Mouse (Mus musculus): ENCODE results near the gene Efna2.

Gene Efna2

GRCm38 (mm10) chr10:80179068-80180051, at the start of gene Efna2:
Gene Efna2, plus strand, starts transcription at chr10:80179482.
- no peak for DNase-seq (ENCODE audit: low read depth, low spot score)

GRCm38 (mm10) chr10:80129846-80130245, 49.4 kb upstream of the Efna2 start:
- DNase-seq (ENCODE audit: low read depth, low spot score), result no peak

GRCm38 (mm10) chr10:80130403-80131031, 48.8 kb upstream of the Efna2 start:
- no peak for DNase-seq (ENCODE audit: low read depth, low spot score)

- no peak for DNase-seq (ENCODE audit: low read depth, low spot score)
These were observed 47.8 kb upstream of the Efna2 start for GRCm38 (mm10) chr10:80131316-80131951.

GRCm38 (mm10) chr10:80131952-80132350, 47.3 kb upstream of the Efna2 start:
- no peak for DNase-seq (ENCODE audit: low read depth, low spot score)

- DNase-seq (ENCODE audit: low read depth, low spot score), result no peak
These were observed 45.9 kb upstream of the Efna2 start for GRCm38 (mm10) chr10:80133226-80133849.

- DNase-seq (ENCODE audit: low read depth, low spot score), result no peak
These were observed 44.9 kb upstream of the Efna2 start for GRCm38 (mm10) chr10:80134421-80134820.

- DNase-seq (ENCODE audit: low read depth, low spot score), result no peak
These were observed 44.1 kb upstream of the Efna2 start for GRCm38 (mm10) chr10:80135161-80135560.

- DNase-seq (ENCODE audit: low read depth, low spot score), result no peak
These were observed 43.6 kb upstream of the Efna2 start for GRCm38 (mm10) chr10:80135641-80136040.

GRCm38 (mm10) chr10:80136179-80136951, 42.9 kb upstream of the Efna2 start:
- DNase-seq (ENCODE audit: low read depth, low spot score), result no peak

- DNase-seq (ENCODE audit: low read depth, low spot score), result no peak
These were observed 42.2 kb upstream of the Efna2 start for GRCm38 (mm10) chr10:80136952-80137625.

- no peak for DNase-seq (ENCODE audit: low read depth, low spot score)
These were observed 41.4 kb upstream of the Efna2 start for GRCm38 (mm10) chr10:80137626-80138552.

GRCm38 (mm10) chr10:80138553-80139438, 40.5 kb upstream of the Efna2 start, which contains the start of gene Atp5d:
Gene Atp5d, plus strand, starts transcription at chr10:80138632.
- no peak for DNase-seq (ENCODE audit: low read depth, low spot score)

GRCm38 (mm10) chr10:80139439-80139775, 39.9 kb upstream of the Efna2 start:
- DNase-seq (ENCODE audit: low read depth, low spot score), result no peak

- DNase-seq (ENCODE audit: low read depth, low spot score), result no peak
These were observed 39.2 kb upstream of the Efna2 start for GRCm38 (mm10) chr10:80139975-80140665.

- DNase-seq (ENCODE audit: low read depth, low spot score), result no peak
These were observed 38.6 kb upstream of the Efna2 start, which contains the start of gene Cbarp for GRCm38 (mm10) chr10:80140666-80141035. Gene Cbarp, minus strand, starts transcription at chr10:80140835.

- peak; percentile 81 for DNase-seq (ENCODE audit: low read depth, low spot score)
These were observed 38.0 kb upstream of the Efna2 start for GRCm38 (mm10) chr10:80141243-80141642.

Measured in retina, adult 2 months (tissue).